Mouse (Mus musculus) spleen, adult 2 months (tissue): ENCODE measurements around the gene Ube2k.

ENCODE experiments used
- CTCF ChIP-seq: fragments of 200-500 bp; IDR thresholded peaks from 2 replicates; pipeline ENCODE4 v1.5.1; 2011; ENCODE audit warnings: mild to moderate bottlenecking, inconsistent platforms; ENCODE audit not compliant: insufficient read depth, insufficient read length, insufficient replicate concordance; ENCODE audit errors: extremely low read depth
- POLR2A ChIP-seq: fragments of 200-500 bp; IDR thresholded peaks from 2 replicates; pipeline ENCODE4 v1.6.1; 2011; ENCODE audit warnings: low read depth, low read length, inconsistent platforms

GRCm38 (mm10) chr5:65513506-65513905 lies 23.5 kb upstream of the Ube2k start:
- TF ChIP-seq CTCF (no peak), POLR2A (no peak)
